Mouse (Mus musculus) ovary, postnatal 10 days (tissue): ENCODE results near the gene Swap70.

ENCODE experiments used
- DNase-seq: peaks from one replicate; pipeline ENCODE4 v3.0.0; 2022; ENCODE audit warnings: low spot score

Swap70 gene

GRCm38 (mm10) chr7:110306281-110306680 lies 84.8 kb downstream of the Swap70 start:
- no peak for DNase-seq

- no peak for DNase-seq
Measured at GRCm38 (mm10) chr7:110307741-110308140, 86.2 kb downstream of the Swap70 start.

GRCm38 (mm10) chr7:110309246-110309645 lies 87.7 kb downstream of the Swap70 start:
- no peak for DNase-seq

DNA sequence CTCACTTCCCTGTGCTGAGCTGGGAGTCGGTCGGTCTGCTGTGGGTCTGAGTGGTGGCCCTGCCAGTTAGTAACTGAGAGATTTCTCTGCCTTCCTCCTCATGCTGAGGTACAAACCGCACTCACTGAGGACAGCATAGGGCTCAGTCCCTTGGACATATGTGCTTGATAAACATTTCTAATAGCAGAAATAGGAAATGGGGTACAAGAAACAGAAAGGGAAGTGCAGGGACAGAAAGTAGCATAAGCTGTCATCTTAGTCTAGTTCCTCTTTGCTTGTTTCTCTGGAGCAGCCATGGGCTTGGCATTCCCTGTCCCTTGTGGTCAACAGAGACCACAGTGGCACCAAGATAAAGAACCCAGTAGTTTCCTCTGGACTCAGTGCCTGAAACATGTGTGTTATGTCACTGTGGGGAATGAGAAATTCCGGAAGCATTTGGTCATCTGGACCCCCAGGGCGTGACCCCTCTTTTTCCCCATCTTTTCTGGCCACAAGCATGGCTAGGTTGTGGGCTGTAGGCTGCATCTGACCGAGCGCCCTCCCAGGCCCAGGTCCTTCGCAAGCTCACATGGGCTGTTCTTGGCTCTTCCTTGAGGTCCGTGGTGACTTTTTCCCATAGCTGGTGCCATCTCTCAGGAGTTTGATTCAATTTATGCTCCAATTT lies 92.0 kb downstream of the Swap70 start:
- no peak for DNase-seq

DNA sequence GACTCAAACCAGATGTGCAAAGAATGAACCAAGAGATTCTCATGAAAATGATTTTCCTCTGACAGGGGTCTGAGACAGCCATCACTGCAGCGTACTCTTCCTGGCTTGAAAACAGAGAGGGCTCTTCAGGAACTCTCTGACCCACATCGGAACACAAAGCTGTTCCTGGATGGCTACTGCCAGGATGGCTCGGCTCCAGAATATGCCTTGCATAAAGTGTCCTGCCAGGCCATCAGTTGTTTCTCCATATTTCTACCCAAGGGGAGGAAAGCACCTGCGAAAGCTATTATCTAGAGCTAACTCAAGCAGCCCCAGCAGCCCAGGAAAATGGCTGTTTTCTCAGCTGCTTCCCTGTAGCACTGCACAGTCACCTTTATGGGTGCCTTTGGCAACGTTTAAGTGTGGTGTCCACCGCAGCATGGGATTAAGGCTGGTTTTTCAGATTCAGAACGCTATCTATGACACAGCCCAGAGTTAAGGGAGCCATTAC lies 92.9 kb downstream of the Swap70 start:
- no peak for DNase-seq

GRCm38 (mm10) chr7:110315352-110315751 lies 93.8 kb downstream of the Swap70 start:
- DNase-seq = no peak

GRCm38 (mm10) chr7:110317412-110317811 lies 95.9 kb downstream of the Swap70 start:
- no peak for DNase-seq

DNA sequence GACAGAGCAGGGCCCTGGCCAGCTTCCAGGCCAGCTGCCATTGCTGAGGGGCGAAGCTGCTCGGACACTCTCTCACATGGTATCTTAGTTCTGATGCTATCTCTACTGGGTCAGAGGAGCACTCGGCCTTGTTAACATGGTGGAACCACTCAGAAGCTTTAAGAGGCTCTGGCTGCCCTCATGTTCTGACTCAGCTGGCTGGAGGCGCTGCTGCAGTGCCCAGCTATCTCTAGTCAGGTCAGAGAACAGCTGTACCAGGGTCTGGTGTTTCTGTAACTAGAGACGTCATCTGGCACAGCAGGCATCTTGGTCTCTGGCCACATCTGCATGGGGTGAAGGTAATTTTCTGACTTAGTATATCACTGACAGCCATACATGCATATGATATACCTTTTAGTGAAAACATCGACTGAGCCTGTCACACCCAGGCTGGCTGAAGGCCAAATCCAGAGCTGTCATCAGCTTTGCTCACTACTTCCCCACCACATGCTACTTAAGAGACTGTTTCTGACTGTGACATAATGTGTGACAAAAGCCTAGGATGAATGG lies 97.5 kb downstream of the Swap70 start:
- no peak for DNase-seq

- no peak for DNase-seq
Measured at GRCm38 (mm10) chr7:110321106-110321505, 99.6 kb downstream of the Swap70 start.

GRCm38 (mm10) chr7:110324852-110325251 lies 103.3 kb downstream of the Swap70 start:
- DNase-seq = no peak

DNA sequence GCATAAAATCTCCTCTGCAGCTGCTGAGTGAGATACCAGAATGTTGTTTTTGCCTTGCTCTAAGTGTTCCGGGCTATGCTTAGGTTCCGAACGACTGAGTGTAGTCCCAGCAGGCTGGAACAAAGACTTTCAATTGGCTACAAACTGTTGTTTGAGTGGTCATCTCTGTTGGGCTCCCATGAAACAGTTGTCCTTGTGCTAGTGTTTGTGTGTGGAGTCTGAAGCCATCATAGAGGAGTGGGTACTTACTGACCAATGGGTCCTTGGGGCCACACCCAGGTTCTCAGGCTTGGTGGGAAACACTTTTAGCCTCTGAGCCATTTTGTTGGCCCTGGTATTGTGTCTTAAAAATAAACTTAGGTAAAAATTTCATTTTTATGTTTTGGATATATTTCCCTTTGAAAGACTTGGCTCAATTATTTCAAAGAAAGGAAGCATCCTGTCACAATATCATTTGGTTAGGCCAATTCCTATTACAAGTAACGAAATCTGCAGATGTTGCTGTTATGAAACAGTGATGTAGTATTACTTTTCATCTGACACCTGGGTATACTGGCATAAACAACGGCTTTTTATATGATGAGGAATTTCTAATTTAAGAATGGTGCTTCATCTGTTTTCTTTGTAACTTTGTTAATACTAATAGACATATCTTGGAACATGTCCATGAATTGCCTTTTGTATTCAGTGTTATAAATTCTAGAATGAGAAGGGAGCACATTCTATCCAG lies 104.0 kb downstream of the Swap70 start:
- no peak for DNase-seq
